Mouse (Mus musculus): ENCODE results near the gene Mvb12a.
"Not testable (repeated sequence)": the region's sequence is repeated elsewhere in the genome, so short reads cannot be mapped to it uniquely, and the experiment has no call there.

Gene Mvb12a

GRCm38 (mm10) chr8:71542632-71543343 is at the start of gene Mvb12a:
TSS of gene Mvb12a (plus strand) at chr8:71542922.
- peak; percentile 99 for DNase-seq

GRCm38 (mm10) chr8:71495039-71495438 is 47.7 kb upstream of the Mvb12a start:
- peak; percentile 91 for DNase-seq

GRCm38 (mm10) chr8:71495811-71496210 is 46.9 kb upstream of the Mvb12a start:
- no peak for DNase-seq

GRCm38 (mm10) chr8:71496481-71496880 is 46.2 kb upstream of the Mvb12a start:
- peak; percentile 78 for DNase-seq

- peak; percentile 77 for DNase-seq
Measured at GRCm38 (mm10) chr8:71497077-71497645, 45.6 kb upstream of the Mvb12a start.

GRCm38 (mm10) chr8:71497881-71498501 is 44.7 kb upstream of the Mvb12a start:
- no peak for DNase-seq

- no peak for DNase-seq
Measured at GRCm38 (mm10) chr8:71498816-71499690, 43.7 kb upstream of the Mvb12a start.

- no peak for DNase-seq
Measured at GRCm38 (mm10) chr8:71504349-71504748, 38.4 kb upstream of the Mvb12a start.

- DNase-seq: no peak
Measured at GRCm38 (mm10) chr8:71505326-71505725, 37.4 kb upstream of the Mvb12a start.

GRCm38 (mm10) chr8:71505979-71506378 is 36.7 kb upstream of the Mvb12a start:
- DNase-seq: peak; percentile 75

GRCm38 (mm10) chr8:71507589-71508104 is 35.1 kb upstream of the Mvb12a start:
- peak; percentile 85 for DNase-seq

- no peak for DNase-seq
Measured at GRCm38 (mm10) chr8:71509316-71509715, 33.4 kb upstream of the Mvb12a start.

- DNase-seq: no peak
Measured at GRCm38 (mm10) chr8:71511644-71512043, 31.1 kb upstream of the Mvb12a start, which contains the start of gene Plvap. TSS of gene Plvap (minus strand) at chr8:71511752.

GRCm38 (mm10) chr8:71513018-71513754 is 29.5 kb upstream of the Mvb12a start:
- DNase-seq: no peak

- DNase-seq: no peak
Measured at GRCm38 (mm10) chr8:71515043-71515442, 27.7 kb upstream of the Mvb12a start.

GRCm38 (mm10) chr8:71516786-71517185 is 25.9 kb upstream of the Mvb12a start:
- DNase-seq: no peak

GRCm38 (mm10) chr8:71519037-71519825 is 23.5 kb upstream of the Mvb12a start:
- not testable (repeated sequence) for DNase-seq

- peak; percentile 91 for DNase-seq
Measured at GRCm38 (mm10) chr8:71521634-71522033, 21.1 kb upstream of the Mvb12a start.

- no peak for DNase-seq
Measured at GRCm38 (mm10) chr8:71525226-71526050, 17.3 kb upstream of the Mvb12a start, which contains the start of gene Ccdc194. TSS of gene Ccdc194 (minus strand) at chr8:71525711.

GRCm38 (mm10) chr8:71526272-71526671 is 16.4 kb upstream of the Mvb12a start:
- DNase-seq: no peak

All from cerebellum, adult 9-10 months (tissue).